Mouse (Mus musculus) retina, postnatal 1 day (tissue): Measurements from ENCODE around the gene Gm3776.
"Not testable (repeated sequence)": the region's sequence is repeated elsewhere in the genome, so short reads cannot be mapped to it uniquely, and the experiment has no call there.

Source experiments
- DNase-seq: peaks from one replicate; pipeline ENCODE4 v3.0.0-alpha.2; 2012

Gene Gm3776

DNA sequence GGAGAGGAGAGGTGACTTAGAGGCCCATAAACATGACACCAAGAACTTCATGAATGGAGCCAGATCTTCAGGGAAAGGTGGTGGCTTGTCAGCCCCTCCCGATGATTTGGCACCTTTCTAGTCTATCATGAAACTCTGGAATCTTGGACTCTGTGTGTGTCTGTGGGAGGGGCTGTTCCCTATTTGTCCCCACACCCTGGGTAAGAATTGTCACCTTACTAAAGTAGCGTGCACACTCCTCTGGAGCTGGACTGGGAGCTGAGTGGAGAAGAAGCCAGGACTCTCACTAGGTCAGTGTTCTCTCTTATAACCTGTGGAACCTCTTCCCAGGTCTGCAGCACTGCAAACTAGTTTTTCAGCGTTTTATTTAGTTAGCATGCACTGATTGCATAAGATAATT, at the start of gene Gm3776:
TSS of gene Gm3776 (plus strand) at position 216 of the 400 bp plus-strand sequence.
- DNase-seq, result not testable (repeated sequence)

- no peak for DNase-seq
Observed at GRCm38 (mm10) chr9:78208956-78209355, 48.0 kb upstream of the Gm3776 start.

GRCm38 (mm10) chr9:78210079-78210478, 46.9 kb upstream of the Gm3776 start:
- no peak for DNase-seq

DNA sequence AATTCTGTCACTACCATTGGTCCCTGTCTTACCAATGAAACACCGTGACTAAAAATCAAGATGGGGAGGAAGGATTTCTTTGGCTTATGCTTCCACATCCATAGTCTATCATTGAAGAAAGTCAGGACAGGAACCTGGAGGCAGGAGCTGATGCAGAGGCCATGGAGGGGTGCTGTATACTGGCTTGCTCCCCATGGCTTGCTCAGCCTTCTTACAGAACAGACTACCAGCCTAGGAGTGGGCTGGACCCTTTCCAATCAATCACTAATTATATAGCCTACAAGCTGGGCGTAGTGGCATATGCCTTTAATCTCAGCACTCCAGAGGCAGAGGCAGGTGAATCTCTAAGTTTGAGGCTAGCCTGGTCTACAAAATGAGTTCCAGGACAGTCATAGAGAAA, 46.1 kb upstream of the Gm3776 start:
- no peak for DNase-seq

DNA sequence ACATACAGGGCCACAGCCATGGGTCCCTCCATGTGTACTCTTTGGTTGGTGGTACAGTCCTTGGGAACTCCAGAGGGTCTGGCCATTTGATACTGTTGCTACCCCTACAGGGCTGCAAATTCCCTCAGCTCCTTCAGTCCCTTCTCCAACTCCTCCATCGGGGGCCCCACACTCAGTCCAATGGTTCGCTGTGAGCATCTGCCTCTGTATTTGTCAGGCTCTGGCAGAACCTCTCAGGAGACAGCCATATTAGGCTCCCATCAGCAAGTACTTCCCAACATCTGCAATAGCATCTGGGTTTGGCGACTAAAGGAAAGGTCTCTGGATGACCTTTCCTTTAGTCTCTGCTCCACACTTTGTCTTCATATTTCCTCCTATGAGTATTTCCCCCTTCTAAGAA, 45.4 kb upstream of the Gm3776 start:
- no peak for DNase-seq

DNA sequence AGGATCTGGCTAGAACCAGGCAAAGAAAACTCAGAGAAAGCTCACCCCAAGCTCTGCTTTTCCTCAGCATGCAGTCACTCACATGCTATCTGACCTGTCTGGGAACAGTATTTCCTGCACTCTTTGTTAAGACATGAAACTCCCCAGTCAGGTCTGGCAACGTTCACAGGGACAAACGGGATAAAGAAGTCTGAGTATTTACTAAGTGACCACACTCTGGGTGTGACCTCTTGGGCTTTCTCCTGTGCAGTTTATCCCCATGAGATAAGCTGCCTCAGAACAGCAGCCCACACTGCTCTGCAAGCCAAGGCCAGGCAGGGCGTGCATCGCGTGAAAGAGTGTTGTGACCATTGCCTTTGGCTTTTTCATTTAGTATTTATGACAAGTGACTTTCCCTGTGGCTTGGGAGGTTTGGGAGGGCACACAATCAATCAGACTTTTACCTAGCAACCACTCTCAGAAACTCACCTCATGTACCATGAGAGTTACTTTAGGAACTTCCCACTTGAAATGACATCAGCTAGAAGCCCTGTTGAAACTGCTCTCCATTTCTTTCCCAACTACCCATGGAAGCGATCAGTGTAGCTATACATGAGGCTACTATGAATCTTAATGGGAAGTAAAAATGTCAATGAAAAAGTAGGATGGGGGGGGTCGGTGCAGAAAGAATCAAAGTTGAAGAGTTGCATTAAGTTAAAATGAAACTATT, 44.4 kb upstream of the Gm3776 start:
- DNase-seq, result no peak

- DNase-seq, result no peak
Observed at GRCm38 (mm10) chr9:78217074-78217473, 39.9 kb upstream of the Gm3776 start.

DNA sequence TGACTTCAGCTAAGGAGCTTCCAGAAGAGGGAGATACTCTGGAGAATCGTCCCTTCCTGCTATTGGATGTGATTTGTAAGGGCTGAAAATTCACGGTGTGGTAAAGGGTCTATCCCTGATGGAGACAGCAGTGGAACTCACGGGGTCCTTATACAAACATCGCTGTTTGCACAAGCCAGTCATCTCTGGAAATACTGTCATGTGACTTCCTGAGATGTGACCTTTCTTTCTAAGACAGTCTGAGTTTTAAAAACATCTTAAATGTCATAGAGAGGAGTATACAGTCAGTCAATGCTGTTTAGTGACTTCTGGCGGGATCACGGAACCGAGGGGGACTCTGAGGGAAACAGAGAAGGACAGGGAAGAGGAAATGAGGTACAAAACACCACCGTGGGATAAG, 34.3 kb upstream of the Gm3776 start:
- no peak for DNase-seq

GRCm38 (mm10) chr9:78223221-78223902, 33.6 kb upstream of the Gm3776 start:
- no peak for DNase-seq

GRCm38 (mm10) chr9:78224418-78224817, 32.5 kb upstream of the Gm3776 start:
- DNase-seq, result no peak

DNA sequence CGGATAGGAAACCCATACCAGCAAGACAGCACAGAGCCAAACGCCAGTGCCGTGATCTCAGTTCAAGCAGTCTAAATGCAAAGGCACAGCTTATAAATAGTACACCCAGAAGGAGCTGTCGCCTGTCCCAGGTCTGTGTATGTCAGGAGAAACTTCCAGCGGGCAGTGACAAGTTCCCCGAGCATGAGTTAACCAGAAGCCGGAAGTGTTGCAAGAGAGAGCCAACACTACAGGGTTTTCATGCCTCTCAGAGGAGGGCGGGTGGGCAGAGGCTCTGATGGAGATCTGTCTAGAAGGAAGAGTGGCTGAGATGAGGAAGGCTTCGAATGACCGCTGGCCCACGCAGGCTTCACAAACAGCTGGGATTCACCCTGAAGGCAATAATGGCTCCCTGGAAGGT, 31.6 kb upstream of the Gm3776 start:
- DNase-seq, result no peak

GRCm38 (mm10) chr9:78228122-78228521, 28.8 kb upstream of the Gm3776 start:
- no peak for DNase-seq

GRCm38 (mm10) chr9:78229658-78230057, 27.3 kb upstream of the Gm3776 start:
- not testable (repeated sequence) for DNase-seq

- not testable (repeated sequence) for DNase-seq
Observed at GRCm38 (mm10) chr9:78230461-78230860, 26.5 kb upstream of the Gm3776 start, which contains the start of gene Gsta1. Gene Gsta1, plus strand, starts transcription at chr9:78230656.

- not testable (repeated sequence) for DNase-seq
Observed at GRCm38 (mm10) chr9:78233121-78233695, 23.7 kb upstream of the Gm3776 start.

DNA sequence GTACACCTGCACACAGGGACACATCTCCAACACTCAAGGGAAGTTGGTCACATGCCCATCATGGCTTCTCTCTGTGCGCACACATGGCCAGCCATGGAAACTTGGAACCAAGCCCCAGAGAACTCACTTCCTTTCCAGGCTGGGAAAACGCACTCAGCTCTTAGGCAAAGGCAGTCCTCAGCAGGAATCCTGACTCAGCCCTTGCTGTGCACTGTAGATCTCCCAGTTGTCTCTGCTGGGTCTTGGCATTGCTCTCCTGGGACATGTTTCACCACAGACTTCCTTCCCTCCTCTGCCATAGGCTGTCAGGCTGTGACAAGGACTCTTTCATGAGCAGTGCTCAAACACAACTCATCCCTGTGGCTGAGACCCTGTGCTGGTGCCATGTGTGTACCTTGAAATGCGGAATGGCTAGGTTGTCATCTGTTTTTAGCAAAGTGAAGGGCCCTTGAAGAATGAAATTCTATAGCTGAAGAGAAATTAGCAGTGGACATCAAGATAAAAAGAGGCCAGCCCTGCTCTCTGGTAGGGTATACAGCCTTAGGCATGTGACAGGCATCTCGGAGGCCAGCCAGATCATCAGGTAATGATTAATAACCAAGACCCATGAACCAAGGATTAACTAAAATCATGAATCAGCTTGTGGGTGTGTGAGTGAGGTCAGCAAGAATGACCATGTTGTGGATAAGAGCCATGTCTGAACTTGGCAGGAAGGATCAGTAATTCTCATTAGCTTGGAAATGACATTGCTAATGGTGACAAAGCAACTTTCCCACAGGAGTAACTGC, 1.1 kb upstream of the Gm3776 start:
- DNase-seq, result not testable (repeated sequence)

- not testable (repeated sequence) for DNase-seq
Observed at GRCm38 (mm10) chr9:78259688-78260087, 2.8 kb downstream of the Gm3776 start.

- not testable (repeated sequence) for DNase-seq
Observed at GRCm38 (mm10) chr9:78270945-78271344, 14.0 kb downstream of the Gm3776 start.

DNA sequence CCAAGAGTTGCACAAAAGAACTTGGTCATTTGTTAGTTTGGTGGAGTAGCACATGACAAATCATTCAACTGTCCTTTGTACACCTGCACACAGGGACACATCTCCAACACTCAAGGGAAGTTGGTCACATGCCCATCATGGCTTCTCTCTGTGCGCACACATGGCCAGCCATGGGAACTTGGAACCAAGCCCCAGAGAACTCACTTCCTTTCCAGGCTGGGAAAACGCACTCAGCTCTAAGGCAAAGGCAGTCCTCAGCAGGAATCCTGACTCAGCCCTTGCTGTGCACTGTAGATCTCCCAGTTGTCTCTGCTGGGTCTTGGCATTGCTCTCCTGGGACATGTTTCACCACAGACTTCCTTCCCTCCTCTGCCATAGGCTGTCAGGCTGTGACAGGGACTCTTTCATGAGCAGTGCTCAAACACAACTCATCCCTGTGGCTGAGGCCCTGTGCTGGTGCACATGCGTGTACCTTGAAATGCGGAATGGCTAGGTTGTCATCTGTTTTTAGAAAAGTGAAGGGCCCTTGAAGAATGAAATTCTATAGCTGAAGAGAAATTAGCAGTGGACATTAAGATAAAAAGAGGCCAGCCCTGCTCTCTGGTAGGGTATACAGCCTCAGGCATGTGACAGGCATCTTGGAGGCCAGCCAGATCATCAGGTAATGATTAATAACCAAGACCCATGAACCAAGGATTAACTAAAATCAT, 25.2 kb downstream of the Gm3776 start:
- DNase-seq, result not testable (repeated sequence)

GRCm38 (mm10) chr9:78289063-78289462, 32.1 kb downstream of the Gm3776 start:
- not testable (repeated sequence) for DNase-seq

GRCm38 (mm10) chr9:78289723-78290122, 32.8 kb downstream of the Gm3776 start, which contains the start of gene Gm10639:
Gene Gm10639, plus strand, starts transcription at chr9:78289923.
- not testable (repeated sequence) for DNase-seq

DNA sequence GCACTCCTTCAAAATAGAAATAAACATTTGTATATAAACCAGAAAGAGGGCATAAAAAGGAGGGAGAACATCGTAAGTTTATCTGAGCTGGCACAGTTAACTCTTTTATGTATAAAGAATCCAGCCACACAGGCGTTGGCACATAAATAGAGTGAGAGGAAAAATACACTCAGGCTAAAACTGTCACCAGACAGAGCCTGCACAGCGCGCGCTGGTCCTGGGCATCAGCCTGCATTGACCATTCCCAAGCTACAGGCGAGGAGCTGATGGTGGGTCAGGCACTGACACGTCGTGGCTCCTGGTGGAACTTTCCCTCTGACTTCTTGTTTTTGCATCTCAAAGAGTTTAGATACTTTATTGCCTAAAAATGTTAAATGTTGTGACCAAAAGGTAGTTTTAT, 35.5 kb downstream of the Gm3776 start:
- DNase-seq, result not testable (repeated sequence)
